Mouse (Mus musculus) CD4-positive naive resting alpha-beta T cell, adult 57 days (primary cell): Measurements from ENCODE around the gene Raet1d. TPM values are rescaled to one million over a fixed set of nuclear protein-coding genes. Genes with fewer than 3 reads are reported as not detected.

Experiments
- total RNA-seq: library from RNA; stranded (reverse); gene quantifications from one replicate; pipeline ENCODE4 v1.2.4, GENCODE M21; 2023

Gene Raet1d
- not detected for total RNA-seq

DNA sequence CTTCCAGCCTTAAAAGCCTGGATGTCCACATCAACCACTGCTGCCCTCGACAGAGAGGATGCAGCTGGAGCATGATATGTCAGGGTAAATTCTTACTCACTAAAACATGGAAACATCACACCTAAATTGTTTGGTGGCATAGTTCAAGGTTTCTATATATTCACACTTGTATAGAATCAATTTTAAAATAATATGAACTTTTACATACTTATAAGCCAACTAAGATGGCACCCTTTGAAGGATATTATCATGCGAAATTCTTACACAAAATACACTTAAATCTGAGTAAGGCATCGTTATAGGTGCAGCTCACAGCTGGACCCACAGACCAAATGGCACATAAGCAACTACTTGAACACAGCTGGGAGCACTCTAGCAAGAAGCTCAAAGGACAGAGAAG lies at the start of gene Raet1d:
Gene Raet1d, plus strand, starts transcription at position 301 of the 400 bp plus-strand sequence.

Other genes starting within 250 kb of the Raet1d start
- 41.0 TPM for gene E030030I06Rik, start 211.3 kb upstream of the Raet1d start, total RNA-seq
- not detected for gene Raet1e, start 202.0 kb upstream of the Raet1d start, total RNA-seq
- not detected for gene H60b, start 202.0 kb upstream of the Raet1d start, total RNA-seq